Mouse (Mus musculus) myocyte (in vitro differentiated cells): Measurements from ENCODE around the gene Acss2. TPM values are rescaled to one million over a fixed set of nuclear protein-coding genes. Genes with fewer than 3 reads are reported as not detected.

Source experiments
- H3K27me3 ChIP-seq: one replicate; pipeline ENCODE4 v1.6.1; 2011; ENCODE audit not compliant: control insufficient read depth, insufficient read depth, insufficient read length
- H3K36me3 ChIP-seq: one replicate; pipeline ENCODE4 v1.6.1; 2011; ENCODE audit not compliant: control insufficient read depth, insufficient read depth
- H3K4me2 ChIP-seq: one replicate; pipeline ENCODE4 v1.6.1; 2011; ENCODE audit warnings: low read depth, control low read depth
- H3K4me3 ChIP-seq: one replicate; pipeline ENCODE4 v1.5.1; 2011; ENCODE audit warnings: mild to moderate bottlenecking, control low read depth, moderate library complexity
- H3K79me2 ChIP-seq: one replicate; pipeline ENCODE4 v1.6.1; 2011; ENCODE audit not compliant: control insufficient read depth, insufficient read depth
- H3ac ChIP-seq: one replicate; pipeline ENCODE4 v1.6.1; 2011; ENCODE audit not compliant: control insufficient read depth, insufficient read length
- CEBPB ChIP-seq: IDR thresholded peaks from 2 replicates; pipeline ENCODE4 v1.6.1; 2011; ENCODE audit warnings: mild to moderate bottlenecking, moderate library complexity; ENCODE audit not compliant: poor library complexity, insufficient read depth, severe bottlenecking
- E2F4 ChIP-seq: IDR thresholded peaks from one replicate; pipeline ENCODE4 v1.6.1; 2011; ENCODE audit warnings: mild to moderate bottlenecking, control low read depth, moderate library complexity; ENCODE audit not compliant: insufficient read depth
- MAX ChIP-seq: IDR thresholded peaks from one replicate; pipeline ENCODE4 v1.6.1; 2011; ENCODE audit warnings: low read depth, mild to moderate bottlenecking, control low read depth
- MYOD1 ChIP-seq, 3 experiments: IDR thresholded peaks; one replicate each; pipeline ENCODE4 v1.6.1; 2011; ENCODE audit warnings: control low read depth in 2 of 3, low read depth in 2 of 3, mild to moderate bottlenecking in 2 of 3, moderate library complexity in 1 of 3; ENCODE audit not compliant: insufficient read length in 2 of 3, control insufficient read depth in 1 of 3
- MYOG ChIP-seq, 3 experiments: IDR thresholded peaks; one replicate each; pipeline ENCODE4 v1.6.1; 2011; ENCODE audit warnings: control low read depth in 2 of 3, low read depth in 2 of 3, mild to moderate bottlenecking in 2 of 3; ENCODE audit not compliant: insufficient read length in 2 of 3, control insufficient read depth in 1 of 3, insufficient read depth in 1 of 3
- POLR2A ChIP-seq: IDR thresholded peaks from one replicate; pipeline ENCODE4 v1.6.1; 2011; ENCODE audit warnings: low read depth, mild to moderate bottlenecking, control low read depth, moderate library complexity; ENCODE audit not compliant: insufficient read length
- POLR2AphosphoS2 ChIP-seq: IDR thresholded peaks from one replicate; pipeline ENCODE4 v1.6.1; 2011; ENCODE audit warnings: low read depth, control low read depth; ENCODE audit not compliant: insufficient read length
- REST ChIP-seq: IDR thresholded peaks from one replicate; pipeline ENCODE4 v1.6.1; 2011; ENCODE audit warnings: mild to moderate bottlenecking, control low read depth, moderate library complexity; ENCODE audit not compliant: insufficient read depth, insufficient read length
- SRF ChIP-seq: IDR thresholded peaks from one replicate; pipeline ENCODE4 v1.6.1; 2011; ENCODE audit warnings: low read depth; ENCODE audit not compliant: control insufficient read depth, insufficient read length
- TCF12 ChIP-seq: IDR thresholded peaks from one replicate; pipeline ENCODE4 v1.6.1; 2011; ENCODE audit warnings: mild to moderate bottlenecking, control low read depth; ENCODE audit not compliant: poor library complexity, insufficient read depth, severe bottlenecking
- TCF3 ChIP-seq: IDR thresholded peaks from one replicate; pipeline ENCODE4 v1.6.1; 2011; ENCODE audit warnings: low read depth, control low read depth; ENCODE audit not compliant: insufficient read length
- USF1 ChIP-seq: IDR thresholded peaks from one replicate; pipeline ENCODE4 v1.6.1; 2011; ENCODE audit warnings: low read depth, mild to moderate bottlenecking, control low read depth, moderate library complexity
- polyA plus RNA-seq: library from polyadenylated mRNA; unstranded; fragments of >200 nt; fragmentation: generic; extraction: Trizol; gene quantifications from one replicate; pipeline ENCODE4 v1.2.1, GENCODE M21; 2012; ENCODE audit warnings: missing spikeins

Gene Acss2
- polyA plus RNA-seq, 1 experiment = 25.8 TPM

DNA sequence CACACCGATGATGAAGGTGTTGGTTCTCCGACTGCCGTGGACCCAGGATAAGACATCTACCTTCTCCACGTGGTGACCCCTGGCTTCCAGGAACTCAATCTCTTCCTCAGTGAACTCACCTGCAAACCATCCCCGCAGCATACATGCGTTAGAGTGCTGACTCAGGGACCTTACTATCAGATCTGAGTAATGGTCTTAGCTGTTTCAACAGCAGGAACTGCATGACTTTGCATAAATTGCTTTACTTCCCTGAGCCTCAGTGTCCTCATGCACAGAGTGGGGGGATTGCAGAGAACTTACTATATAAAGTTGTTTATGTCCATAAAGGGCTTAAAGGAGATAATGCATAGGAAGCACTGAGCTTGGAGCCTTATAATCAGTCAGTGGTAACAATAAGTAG, 26.8 kb upstream of the Acss2 start:
- no peaks in the 10 kb centered on the region for H3K79me2 ChIP-seq
- H3K36me3 ChIP-seq = no peaks in the 10 kb centered on the region
- H3K27me3 ChIP-seq = no peaks in the 10 kb centered on the region
- no peak overlapping the region for H3ac ChIP-seq
- TF ChIP-seq MYOG (IDR thresholded peaks at IDR 0.05; ENCODE audit: control insufficient read depth in 1 of 3, insufficient read depth in 1 of 3, insufficient read length in 2 of 3, low read depth in 2 of 3) (no peak), MYOD1 (IDR thresholded peaks at IDR 0.05; ENCODE audit: control insufficient read depth in 1 of 3, insufficient read length in 2 of 3, low read depth in 2 of 3) (no peak), POLR2AphosphoS2 (no peak), MAX (no peak), CEBPB (no peak), USF1 (no peak)
- H3K4me2 ChIP-seq = no peak overlapping the region
- H3K4me3 ChIP-seq = no peak overlapping the region

DNA sequence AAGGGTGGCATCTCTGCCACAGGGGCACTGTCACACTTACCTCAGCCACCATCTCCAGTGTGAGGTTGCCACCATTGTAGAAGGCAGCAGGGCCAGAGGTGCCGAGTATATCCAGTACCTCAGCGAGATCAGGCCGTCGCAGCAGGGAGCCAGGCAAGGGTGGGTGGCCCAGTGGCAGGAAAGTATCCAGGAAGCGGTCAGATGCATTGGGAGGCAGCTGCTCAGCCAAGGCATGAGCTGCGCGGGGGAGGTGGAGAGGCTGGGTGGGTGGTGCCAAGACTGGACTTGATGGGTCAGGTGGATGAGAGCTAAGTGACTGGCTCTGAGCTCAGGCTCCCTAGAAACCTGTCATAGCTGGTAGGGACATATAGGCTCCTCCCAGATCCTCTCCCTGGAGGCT, 15.2 kb upstream of the Acss2 start:
- Histone ChIP-seq H3K36me3 (no peaks in the 10 kb centered on the region), H3K4me3 (no peak overlapping the region), H3K27me3 (no peaks in the 10 kb centered on the region), H3K79me2 (no peaks in the 10 kb centered on the region), H3ac (no peak overlapping the region), H3K4me2 (no peak overlapping the region)
- TF ChIP-seq MYOG (IDR thresholded peaks at IDR 0.05; ENCODE audit: control insufficient read depth in 1 of 3, insufficient read depth in 1 of 3, insufficient read length in 2 of 3, low read depth in 2 of 3) = no peak

DNA sequence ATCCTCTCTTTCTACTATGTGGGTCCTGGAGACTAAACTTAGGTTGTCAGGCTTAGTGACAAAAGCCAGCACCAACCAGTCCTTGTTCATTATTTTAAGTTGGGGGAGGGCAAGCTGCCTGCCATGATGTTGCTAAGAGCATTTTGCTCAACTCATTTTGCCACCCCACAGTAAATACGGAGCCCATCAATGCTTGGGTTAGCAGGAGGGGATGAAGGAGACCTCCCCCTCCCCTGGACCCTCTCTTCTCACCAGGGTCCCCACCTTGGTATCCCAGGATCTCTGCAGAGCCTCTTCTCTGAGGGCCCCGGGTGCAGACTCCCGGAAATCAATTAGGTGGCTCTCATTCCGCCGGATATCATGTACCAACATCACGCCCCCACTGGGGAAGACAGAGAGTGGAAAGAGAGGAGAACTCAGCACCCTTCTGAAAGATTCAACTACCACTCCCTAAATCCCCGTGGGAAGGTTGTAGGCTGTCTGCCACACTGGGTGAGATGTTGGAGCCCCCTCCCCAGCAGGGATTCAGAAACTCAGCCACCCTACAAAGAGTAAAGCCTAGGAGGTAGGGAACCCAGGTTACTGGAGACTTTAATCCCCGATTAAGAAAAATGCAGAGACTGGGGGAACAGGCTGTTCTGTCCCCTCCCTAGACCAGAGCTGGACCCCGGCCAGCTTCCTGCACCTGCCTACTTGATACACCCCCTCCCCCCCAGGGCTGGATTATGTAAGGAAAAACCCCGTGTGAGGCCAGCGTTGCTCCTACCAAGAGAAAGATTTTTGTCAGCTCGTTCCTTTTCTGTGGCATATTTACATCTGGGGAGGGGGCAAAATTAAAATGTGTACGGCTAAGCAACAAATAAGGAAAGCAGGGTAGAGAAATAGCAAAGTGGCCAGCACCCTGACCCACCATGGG, 13.1 kb upstream of the Acss2 start:
- H3K79me2 ChIP-seq = no peaks in the 10 kb centered on the region
- no peak overlapping the region for H3K4me2 ChIP-seq
- no peak for TF ChIP-seq TCF12
- no peak for TF ChIP-seq MAX
- no peak overlapping the region for H3K4me3 ChIP-seq
- no peak overlapping the region for H3ac ChIP-seq
- H3K36me3 ChIP-seq = no peaks in the 10 kb centered on the region
- no peaks in the 10 kb centered on the region for H3K27me3 ChIP-seq

DNA sequence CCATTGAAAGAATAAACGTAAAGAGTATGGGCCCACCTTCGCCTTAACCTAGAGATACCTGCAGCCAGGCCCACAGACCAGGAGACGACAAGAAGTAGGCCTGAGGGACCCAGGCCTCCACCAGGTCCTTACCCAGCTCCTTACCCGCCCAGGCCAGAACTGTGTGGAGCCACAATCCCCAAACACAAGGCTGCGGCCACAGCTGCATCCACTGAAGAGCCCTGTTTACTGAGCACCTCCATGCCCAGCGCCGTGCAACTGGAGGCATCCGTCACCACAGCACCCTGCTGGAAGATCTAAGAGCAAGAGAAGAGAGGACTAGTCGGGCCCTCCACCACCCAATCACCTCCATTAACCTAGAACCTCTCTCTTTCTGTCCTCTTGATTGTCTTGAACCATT, 11.9 kb upstream of the Acss2 start:
- Histone ChIP-seq H3K4me3 (no peak overlapping the region), H3ac (no peak overlapping the region), H3K36me3 (no peaks in the 10 kb centered on the region), H3K4me2 (no peak overlapping the region), H3K79me2 (no peaks in the 10 kb centered on the region), H3K27me3 (no peaks in the 10 kb centered on the region)
- TF ChIP-seq E2F4 (no peak), POLR2A (no peak), POLR2AphosphoS2 (no peak), MYOG (IDR thresholded peaks at IDR 0.05; ENCODE audit: control insufficient read depth in 1 of 3, insufficient read depth in 1 of 3, insufficient read length in 2 of 3, low read depth in 2 of 3) (no peak), CEBPB (no peak), USF1 (no peak), MYOD1 (IDR thresholded peaks at IDR 0.05; ENCODE audit: control insufficient read depth in 1 of 3, insufficient read length in 2 of 3, low read depth in 2 of 3) (no peak), REST (no peak), TCF3 (no peak), TCF12 (no peak), SRF (no peak), MAX (no peak)

DNA sequence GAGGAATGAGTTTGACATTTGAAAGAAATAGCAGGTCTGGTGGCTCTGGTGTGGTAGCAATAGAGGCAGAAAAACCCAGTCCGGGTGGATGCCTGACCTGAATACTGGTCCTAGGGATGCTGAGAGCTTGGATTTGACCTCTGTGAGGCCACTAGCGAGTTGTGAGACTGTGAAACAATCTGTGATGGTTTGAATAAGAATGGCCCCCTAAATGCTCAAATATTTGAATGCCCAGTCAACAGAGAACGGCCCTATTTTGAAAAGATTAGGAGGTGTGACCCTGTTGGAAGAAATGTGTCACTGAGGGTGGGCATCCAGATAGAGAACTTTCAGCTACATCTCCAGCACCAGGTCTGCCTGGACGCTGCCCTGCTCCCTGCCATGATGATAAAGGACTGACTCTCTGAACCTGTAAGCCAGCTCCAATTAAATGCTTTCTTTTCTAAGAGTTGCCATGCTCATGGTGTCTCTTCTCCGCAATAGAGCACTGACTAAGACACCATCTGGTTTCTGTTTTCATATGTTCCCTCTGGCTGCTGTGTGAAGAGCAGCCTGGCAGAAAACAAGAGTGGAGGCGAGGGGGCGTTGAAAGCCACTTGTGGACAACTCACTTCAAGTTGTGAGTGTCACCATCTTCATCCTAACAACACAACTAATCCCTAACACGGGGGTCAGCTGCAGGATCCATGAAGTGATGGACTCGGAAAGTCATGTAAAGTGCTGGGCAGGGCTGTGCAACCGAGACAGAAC, 9.9 kb upstream of the Acss2 start:
- TF ChIP-seq USF1 (no peak), E2F4 (no peak), REST (no peak), TCF12 (no peak), POLR2AphosphoS2 (no peak), CEBPB (no peak), POLR2A (no peak), MYOG (IDR thresholded peaks at IDR 0.05; ENCODE audit: control insufficient read depth in 1 of 3, insufficient read depth in 1 of 3, insufficient read length in 2 of 3, low read depth in 2 of 3) (no peak), MAX (no peak), MYOD1 (IDR thresholded peaks at IDR 0.05; ENCODE audit: control insufficient read depth in 1 of 3, insufficient read length in 2 of 3, low read depth in 2 of 3) (no peak), SRF (no peak), TCF3 (no peak)
- no peaks in the 10 kb centered on the region for H3K79me2 ChIP-seq

More for the DNA sequence above, 9.9 kb upstream of the Acss2 start:
- Histone ChIP-seq H3K4me3 (no peak overlapping the region), H3K27me3 (no peaks in the 10 kb centered on the region), H3K4me2 (no peak overlapping the region), H3K36me3 (no peaks in the 10 kb centered on the region), H3ac (no peak overlapping the region)
